Comparison of ENCODE assay signal across 26 mouse cellular contexts in the genomic region with DNA sequence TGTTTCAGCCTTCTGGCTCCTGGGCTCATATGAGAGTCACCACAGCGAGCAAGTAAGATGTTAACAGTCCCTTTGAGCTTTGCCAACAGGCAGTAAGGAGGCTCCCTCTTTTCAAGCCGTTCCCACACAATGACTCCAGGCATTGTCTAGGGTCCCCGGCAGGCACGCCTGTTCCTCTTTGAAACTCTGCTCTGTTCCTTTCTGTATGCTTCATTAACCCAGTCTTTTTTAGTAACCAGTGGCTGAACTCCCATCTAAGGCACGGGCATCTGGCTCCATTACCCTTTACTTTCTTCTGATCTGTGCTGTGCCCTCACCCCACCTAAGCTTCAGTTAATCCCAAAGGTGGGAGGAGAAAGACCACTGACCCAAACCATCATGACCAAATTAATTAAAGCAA. TPM values are rescaled to one million over a fixed set of nuclear protein-coding genes. Genes with fewer than 3 reads are reported as not detected.
A peak's percentile ranks its signal among the peaks of the same experiment; 100 is the strongest.
DNase-seq lines count a peak whose midpoint lies in the region; ATAC-seq and TF ChIP-seq lines count a peak whose summit lies in the region.
"Had no signal": no experiment of that assay in that cellular context is flagged by ENCODE, and none has a peak within 500 bp of the region (broad histone marks: within the 10 kb centered on the region; RNA-seq: fewer than 3 reads in every experiment).

No protein-coding gene starts in this region.

- peak overlapping the region; percentile 26; the same call in 1 of the 2 replicates for H3K27ac ChIP-seq in hindbrain, embryonic 10.5 days
- no peak overlapping the region for H3K27ac ChIP-seq in hindbrain, postnatal 0 days
- no peak overlapping the region for H3K27ac ChIP-seq in kidney, postnatal 0 days
- H3K27ac ChIP-seq: embryonic facial prominence, embryonic 12.5 days; forebrain, embryonic 15.5 days; heart, embryonic 10.5 days; limb, embryonic 10.5 days; liver, embryonic 15.5 days; lung, embryonic 15.5 days had no signal

- H3K36me3 ChIP-seq in hindbrain, embryonic 10.5 days, result no peaks in the 10 kb centered on the region
- no peaks in the 10 kb centered on the region for H3K36me3 ChIP-seq in hindbrain, postnatal 0 days (ENCODE audit: insufficient read depth, low read length)
- H3K36me3 ChIP-seq in kidney, postnatal 0 days (ENCODE audit: insufficient read depth, low read length), result no peaks in the 10 kb centered on the region
- H3K36me3 ChIP-seq: embryonic facial prominence, embryonic 12.5 days; forebrain, embryonic 15.5 days; heart, embryonic 10.5 days; limb, embryonic 10.5 days; liver, embryonic 15.5 days; lung, embryonic 15.5 days had no signal

- no peak for TF ChIP-seq CTCF in hindbrain, postnatal 0 days (IDR thresholded peaks at IDR 0.05; ENCODE audit: low read depth)
- TF ChIP-seq CTCF in kidney, postnatal 0 days (IDR thresholded peaks at IDR 0.05; ENCODE audit: low read depth), result no peak
- no peak for TF ChIP-seq CTCF in brain, embryonic 14.5 days (IDR thresholded peaks at IDR 0.05; ENCODE audit: borderline replicate concordance, extremely low read depth, insufficient read depth, insufficient read length)

- no peak for TF ChIP-seq POLR2A in brain, embryonic 14.5 days (IDR thresholded peaks at IDR 0.05; ENCODE audit: borderline replicate concordance, extremely low read depth, insufficient read depth, insufficient read length, poor library complexity, severe bottlenecking)

- peaks cover 27% of the 10 kb centered on the region for H3K4me1 ChIP-seq in hindbrain, embryonic 10.5 days (replicated peaks)
- no peaks in the 10 kb centered on the region for H3K4me1 ChIP-seq in hindbrain, postnatal 0 days (ENCODE audit: insufficient read depth, low read length)
- no peaks in the 10 kb centered on the region for H3K4me1 ChIP-seq in kidney, postnatal 0 days (replicated peaks; ENCODE audit: insufficient read depth, low read length)
- H3K4me1 ChIP-seq: embryonic facial prominence, embryonic 12.5 days; limb, embryonic 10.5 days; lung, embryonic 15.5 days had no signal

- peaks cover 21% of the 10 kb centered on the region for H3K27me3 ChIP-seq in hindbrain, embryonic 10.5 days (ENCODE audit: insufficient read depth, poor library complexity, severe bottlenecking)
- H3K27me3 ChIP-seq in hindbrain, postnatal 0 days (ENCODE audit: insufficient read depth, low read length), result no peaks in the 10 kb centered on the region
- H3K27me3 ChIP-seq in kidney, postnatal 0 days (ENCODE audit: insufficient read depth, low read length), result no peaks in the 10 kb centered on the region
- H3K27me3 ChIP-seq: embryonic facial prominence, embryonic 12.5 days; forebrain, embryonic 15.5 days; liver, embryonic 15.5 days; lung, embryonic 15.5 days had no signal

- peak; percentile 40 for DNase-seq in hindbrain, embryonic 10.5 days (ENCODE audit: low spot score)
- DNase-seq in hindbrain, postnatal 0 days (ENCODE audit: low spot score), result no peak
- DNase-seq in kidney, postnatal 0 days (ENCODE audit: low spot score), result peak; percentile 50
- no peak for DNase-seq in kidney, postnatal 10 days
- DNase-seq in brain, embryonic 14.5 days (ENCODE audit: low read depth), result peak; percentile 48
- peak; percentile 21 for DNase-seq in mesoderm, embryonic 11.5 days (ENCODE audit: low read depth, low spot score)
- no peak for DNase-seq in cerebellum, postnatal 10 days
- DNase-seq: adrenal gland, postnatal 10 days; cerebellum, adult 8-10 months; gastrocnemius, postnatal 10 days; heart, postnatal 4 days; kidney, adult 2 months; liver; lung, postnatal 36 days; thymus, adult 18-20 months; thymus, postnatal 36 days had no signal

- WGBS in hindbrain, embryonic 10.5 days, result 35% methylated on average over 5 of the region's 5 CpGs
- 21% methylated on average over 5 of the region's 5 CpGs for WGBS in hindbrain, postnatal 0 days
- 41% methylated on average over 5 of the region's 5 CpGs for WGBS in kidney, postnatal 0 days

- H3K4me2 ChIP-seq in hindbrain, postnatal 0 days (ENCODE audit: low read depth, low read length), result no peak overlapping the region
- no peak overlapping the region for H3K4me2 ChIP-seq in kidney, postnatal 0 days (ENCODE audit: low read length)
- H3K4me2 ChIP-seq: embryonic facial prominence, embryonic 12.5 days; forebrain, embryonic 15.5 days; liver, embryonic 15.5 days; lung, embryonic 15.5 days had no signal

- H3K9me3 ChIP-seq in hindbrain, embryonic 10.5 days, result no peaks in the 10 kb centered on the region
- H3K9me3 ChIP-seq in hindbrain, postnatal 0 days (ENCODE audit: low read length), result no peaks in the 10 kb centered on the region
- H3K9me3 ChIP-seq in kidney, postnatal 0 days (replicated peaks; ENCODE audit: low read length), result no peaks in the 10 kb centered on the region
- H3K9me3 ChIP-seq: embryonic facial prominence, embryonic 12.5 days; forebrain, embryonic 15.5 days; heart, embryonic 10.5 days; limb, embryonic 10.5 days; liver, embryonic 15.5 days; lung, embryonic 15.5 days had no signal

- no peak overlapping the region for H3K4me3 ChIP-seq in hindbrain, embryonic 10.5 days
- H3K4me3 ChIP-seq in hindbrain, postnatal 0 days (ENCODE audit: low read length), result no peak overlapping the region
- H3K4me3 ChIP-seq in kidney, postnatal 0 days (replicated peaks; ENCODE audit: low read depth, low read length), result no peak overlapping the region
- H3K4me3 ChIP-seq: embryonic facial prominence, embryonic 12.5 days; erythroblast, embryonic 14.5 days; forebrain, embryonic 15.5 days; heart, embryonic 10.5 days; limb, embryonic 10.5 days; liver, embryonic 15.5 days; lung, embryonic 15.5 days; megakaryocyte, embryonic 14.5 days; myocyte had no signal

- H3K9ac ChIP-seq in hindbrain, postnatal 0 days (replicated peaks; ENCODE audit: low read length), result no peak overlapping the region
- no peak overlapping the region for H3K9ac ChIP-seq in kidney, postnatal 0 days (ENCODE audit: low read depth, low read length)
- H3K9ac ChIP-seq: embryonic facial prominence, embryonic 12.5 days; forebrain, embryonic 15.5 days; liver, embryonic 15.5 days; lung, embryonic 15.5 days had no signal

- no peak for ATAC-seq in hindbrain, postnatal 0 days
- ATAC-seq in kidney, postnatal 0 days (replicated peaks; ENCODE audit: low FRiP score, low read depth), result no peak
- ATAC-seq: forebrain, embryonic 15.5 days; inflammation-experienced regulatory T-cells, adult 6 months had no signal

RNA-seq across cellular contexts. Expression of gene 1810013L24Rik, which starts 50.2 kb away (rescaled TPM):
- 19.5 TPM in 2 replicates for polyA plus RNA-seq in hindbrain, embryonic 10.5 days (2016; fragmentation: Nextera tagmentation; extraction: Ambion mirVana)
- total RNA-seq in hindbrain, postnatal 0 days (2014; rRNA removed), result 50.3 and 51.8 TPM in 2 replicates
- 16.8 and 17.1 TPM in 2 replicates for polyA plus RNA-seq in hindbrain, postnatal 0 days (2015; fragmentation: Nextera tagmentation; extraction: Ambion mirVana)
- polyA plus RNA-seq in kidney, postnatal 0 days (2015; fragmentation: Nextera tagmentation; extraction: Ambion mirVana), result 18.7 and 20.2 TPM in 2 replicates
- 35.2 and 52.2 TPM in 2 replicates for polyA plus RNA-seq in brain, embryonic 14.5 days (2012; rRNA removed)

Comparison
In these comparisons a context has a peak if more than half of its experiments do, and no peak if none do; other contexts are left out.
1. DNase-seq: peak in hindbrain, embryonic 10.5 days (single experiment), kidney, postnatal 0 days (single experiment), brain, embryonic 14.5 days (single experiment) and mesoderm, embryonic 11.5 days (single experiment); none in hindbrain, postnatal 0 days (single experiment), kidney, postnatal 10 days (single experiment) and cerebellum, postnatal 10 days (0 of 2).